Mouse (Mus musculus): ENCODE data around the gene Nek10.
"Not testable (repeated sequence)": the region's sequence is repeated elsewhere in the genome, so short reads cannot be mapped to it uniquely, and the experiment has no call there.

Gene Nek10

DNA sequence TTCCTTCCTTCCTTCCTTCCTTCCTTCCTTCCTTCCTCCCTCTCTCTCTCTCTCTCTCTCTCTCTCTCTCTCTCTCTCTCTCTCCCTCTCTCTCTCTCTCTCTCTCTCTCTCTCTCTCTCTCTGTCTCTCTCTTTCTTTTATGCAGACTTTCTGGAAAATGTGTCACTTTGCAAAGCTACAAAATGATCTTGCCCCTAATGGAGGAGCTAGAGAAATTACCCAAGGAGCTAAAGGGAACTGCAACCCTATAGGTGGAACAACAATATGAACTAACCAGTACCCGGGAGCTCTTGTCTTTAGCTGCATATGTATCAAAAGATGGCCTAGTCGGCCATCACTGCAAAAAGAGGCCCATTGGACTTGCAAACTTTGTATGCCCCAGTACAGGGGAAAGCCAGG lies at the start of gene Nek10:
TSS of gene Nek10 (plus strand) at position 301 of the 400 bp plus-strand sequence.
- H3K27me3 ChIP-seq (ENCODE audit: control insufficient read depth, insufficient read depth, low read length, poor library complexity, severe bottlenecking); H3K36me3 ChIP-seq (ENCODE audit: control insufficient read depth, insufficient read depth, low read length, poor library complexity, severe bottlenecking); DNase-seq (ENCODE audit: low read depth, low spot score): not testable (repeated sequence)

DNA sequence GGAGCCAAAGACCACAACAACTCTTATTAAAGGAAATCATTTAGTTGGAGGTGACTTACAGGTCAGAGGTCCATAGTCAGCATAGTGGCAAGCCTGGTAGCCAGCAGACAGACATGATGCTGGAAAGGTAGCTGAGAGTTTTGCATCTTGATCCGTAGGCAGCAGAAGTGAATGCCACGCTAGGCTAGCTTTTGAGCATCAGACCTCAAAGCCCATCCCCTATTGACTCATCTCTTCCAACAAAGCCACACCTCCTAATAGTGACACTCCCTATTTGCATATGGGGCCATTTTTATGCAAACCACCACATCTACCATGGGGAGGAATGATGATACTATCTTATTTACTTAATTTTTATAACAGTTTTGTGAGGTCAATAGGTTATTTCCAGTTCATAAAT lies 22.0 kb upstream of the Nek10 start:
- Histone ChIP-seq H3K27me3 (ENCODE audit: control insufficient read depth, insufficient read depth, low read length, poor library complexity, severe bottlenecking) (no peaks in the 10 kb centered on the region), H3K36me3 (ENCODE audit: control insufficient read depth, insufficient read depth, low read length, poor library complexity, severe bottlenecking) (no peaks in the 10 kb centered on the region; the same call in 1 of the 2 replicates)
- peak; percentile 30 for DNase-seq (ENCODE audit: low read depth, low spot score)

DNA sequence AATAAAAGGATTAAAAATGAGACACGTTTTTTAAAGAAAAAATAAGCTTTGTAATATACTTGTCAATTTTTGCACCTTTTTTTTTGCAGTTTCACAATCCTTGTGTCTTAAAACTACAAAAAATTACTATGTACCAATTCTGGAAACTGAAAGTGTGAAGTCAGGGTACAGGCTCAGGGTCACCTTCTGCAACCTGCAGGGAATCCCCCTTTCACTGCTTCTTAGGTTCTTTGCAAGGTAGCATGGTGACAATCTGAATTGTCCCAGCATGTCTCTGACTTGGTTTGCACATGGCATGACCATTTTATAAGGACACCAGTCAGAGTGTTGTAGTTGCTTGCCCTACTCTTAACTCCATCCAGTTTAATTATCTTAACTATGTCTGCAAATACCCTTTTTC lies 19.0 kb upstream of the Nek10 start:
- no peaks in the 10 kb centered on the region for H3K27me3 ChIP-seq (ENCODE audit: control insufficient read depth, insufficient read depth, low read length, poor library complexity, severe bottlenecking)
- DNase-seq (ENCODE audit: low read depth, low spot score): no peak
- peaks cover 4% of the 10 kb centered on the region for H3K36me3 ChIP-seq (ENCODE audit: control insufficient read depth, insufficient read depth, low read length, poor library complexity, severe bottlenecking)

DNA sequence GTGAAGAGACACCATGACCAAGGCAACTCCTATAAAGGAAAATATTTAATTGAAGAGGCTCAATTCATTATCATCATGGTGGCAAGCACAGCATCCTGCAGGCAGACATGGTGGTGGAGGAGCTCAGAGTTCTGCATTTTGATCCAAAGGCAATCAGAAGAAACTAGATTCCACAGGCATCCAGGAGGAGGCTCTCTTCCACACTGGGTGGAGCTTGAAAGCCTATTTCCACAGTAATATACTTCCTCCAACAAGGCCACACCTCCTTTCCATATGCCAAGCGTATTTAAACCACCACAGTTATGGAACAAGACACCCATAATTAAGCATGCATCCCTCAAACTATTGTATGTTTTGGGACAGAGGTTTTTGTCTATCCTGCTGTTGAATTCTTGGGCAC lies 16.2 kb upstream of the Nek10 start:
- no peak for DNase-seq (ENCODE audit: low read depth, low spot score)
- no peaks in the 10 kb centered on the region for H3K27me3 ChIP-seq (ENCODE audit: control insufficient read depth, insufficient read depth, low read length, poor library complexity, severe bottlenecking)
- peaks cover 14% of the 10 kb centered on the region for H3K36me3 ChIP-seq (ENCODE audit: control insufficient read depth, insufficient read depth, low read length, poor library complexity, severe bottlenecking)

DNA sequence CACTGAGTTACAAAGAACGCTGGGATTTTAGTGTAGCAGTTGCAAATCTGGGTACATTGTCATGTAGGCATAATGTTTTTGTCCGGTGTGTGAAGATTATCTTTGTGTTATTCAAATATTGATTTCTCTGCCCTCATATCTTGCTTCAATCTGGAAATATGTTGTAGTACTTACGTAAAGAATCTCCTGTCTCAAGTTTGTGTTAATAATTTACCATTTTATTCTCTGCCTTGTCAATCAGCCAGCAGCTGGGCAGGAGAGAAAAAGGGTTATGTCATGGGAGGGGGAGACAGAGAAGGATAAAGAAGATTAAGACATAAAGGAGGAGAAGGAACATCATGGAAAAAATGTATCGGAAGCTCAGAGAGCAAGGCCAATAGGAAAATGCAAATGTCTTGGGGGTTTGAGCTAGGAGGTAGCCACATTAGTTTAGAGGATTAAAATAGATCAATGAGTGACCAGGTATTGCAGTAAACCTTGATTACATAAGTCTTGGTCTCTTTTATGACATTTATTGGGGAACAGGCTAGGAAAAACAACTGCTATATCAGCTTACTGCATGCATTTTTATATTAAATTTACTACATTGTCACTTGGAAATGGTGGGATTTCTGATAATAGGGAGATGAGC lies 13.3 kb upstream of the Nek10 start:
- peaks cover 14% of the 10 kb centered on the region for H3K36me3 ChIP-seq (ENCODE audit: control insufficient read depth, insufficient read depth, low read length, poor library complexity, severe bottlenecking)
- no peak for DNase-seq (ENCODE audit: low read depth, low spot score)
- H3K27me3 ChIP-seq (ENCODE audit: control insufficient read depth, insufficient read depth, low read length, poor library complexity, severe bottlenecking): no peaks in the 10 kb centered on the region

DNA sequence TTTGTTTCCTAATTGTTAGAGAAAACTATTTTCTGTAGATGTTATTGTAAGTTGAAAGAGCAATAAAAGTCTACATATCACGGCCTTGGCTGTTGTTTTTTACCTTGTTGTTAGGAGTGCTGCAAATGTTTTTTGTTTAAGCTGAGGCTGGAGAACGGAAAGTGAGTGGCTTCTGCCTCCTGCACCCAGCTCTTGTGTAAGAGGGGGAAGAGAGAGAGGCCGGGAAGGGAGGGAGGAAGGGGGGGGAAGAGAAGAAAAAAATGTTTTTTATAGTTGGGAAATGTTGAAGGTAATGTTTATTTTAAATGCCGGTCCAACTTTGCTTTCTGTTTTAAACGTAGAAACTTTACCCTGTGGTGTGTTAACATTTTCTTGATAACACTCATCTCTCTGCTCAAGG lies 3.4 kb upstream of the Nek10 start:
- DNase-seq (ENCODE audit: low read depth, low spot score): no peak
- Histone ChIP-seq H3K27me3 (ENCODE audit: control insufficient read depth, insufficient read depth, low read length, poor library complexity, severe bottlenecking) (no peaks in the 10 kb centered on the region), H3K36me3 (ENCODE audit: control insufficient read depth, insufficient read depth, low read length, poor library complexity, severe bottlenecking) (no peaks in the 10 kb centered on the region; the same call in 1 of the 2 replicates)

DNA sequence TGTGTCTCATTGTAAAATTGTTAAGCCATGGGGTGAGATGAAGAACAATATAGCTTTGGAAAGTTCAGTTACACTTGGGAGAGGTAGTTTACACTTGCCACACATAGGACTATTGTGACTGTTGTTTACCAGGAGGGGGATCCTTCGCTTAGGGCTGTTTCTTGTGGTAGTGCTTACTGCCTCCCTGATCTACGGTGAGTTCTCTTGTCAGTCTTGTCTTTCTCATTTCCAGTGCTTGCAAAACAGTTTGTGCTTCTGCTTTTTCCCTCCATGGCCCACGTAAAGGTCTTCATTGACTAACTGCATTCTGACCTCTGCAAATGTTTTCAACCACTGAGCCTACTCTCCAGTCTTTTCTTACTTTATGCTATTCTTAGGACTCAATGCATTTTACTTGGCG lies 2.9 kb upstream of the Nek10 start:
- Histone ChIP-seq H3K36me3 (ENCODE audit: control insufficient read depth, insufficient read depth, low read length, poor library complexity, severe bottlenecking) (no peaks in the 10 kb centered on the region), H3K27me3 (ENCODE audit: control insufficient read depth, insufficient read depth, low read length, poor library complexity, severe bottlenecking) (no peaks in the 10 kb centered on the region)
- no peak for DNase-seq (ENCODE audit: low read depth, low spot score)

DNA sequence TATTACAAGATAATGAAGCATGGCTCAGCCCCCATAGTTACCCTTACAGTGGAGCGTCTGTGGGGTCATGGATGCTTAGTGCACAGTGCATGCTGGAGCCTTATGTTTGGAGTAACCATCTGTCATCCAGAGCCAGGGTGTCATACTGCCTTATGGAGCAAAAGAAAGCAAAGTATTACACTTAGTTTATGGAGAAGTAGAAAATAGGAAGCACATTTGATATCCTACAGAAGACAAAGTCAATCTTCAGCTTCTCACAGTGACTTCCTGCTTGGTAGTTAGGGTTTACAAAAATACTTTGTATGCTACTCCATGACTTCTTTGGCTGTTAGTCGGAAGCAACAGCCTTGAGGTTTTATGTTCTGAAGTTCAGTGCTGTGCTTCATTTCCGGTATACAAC lies 2.4 kb upstream of the Nek10 start:
- no peaks in the 10 kb centered on the region for H3K27me3 ChIP-seq (ENCODE audit: control insufficient read depth, insufficient read depth, low read length, poor library complexity, severe bottlenecking)
- no peak for DNase-seq (ENCODE audit: low read depth, low spot score)

DNA sequence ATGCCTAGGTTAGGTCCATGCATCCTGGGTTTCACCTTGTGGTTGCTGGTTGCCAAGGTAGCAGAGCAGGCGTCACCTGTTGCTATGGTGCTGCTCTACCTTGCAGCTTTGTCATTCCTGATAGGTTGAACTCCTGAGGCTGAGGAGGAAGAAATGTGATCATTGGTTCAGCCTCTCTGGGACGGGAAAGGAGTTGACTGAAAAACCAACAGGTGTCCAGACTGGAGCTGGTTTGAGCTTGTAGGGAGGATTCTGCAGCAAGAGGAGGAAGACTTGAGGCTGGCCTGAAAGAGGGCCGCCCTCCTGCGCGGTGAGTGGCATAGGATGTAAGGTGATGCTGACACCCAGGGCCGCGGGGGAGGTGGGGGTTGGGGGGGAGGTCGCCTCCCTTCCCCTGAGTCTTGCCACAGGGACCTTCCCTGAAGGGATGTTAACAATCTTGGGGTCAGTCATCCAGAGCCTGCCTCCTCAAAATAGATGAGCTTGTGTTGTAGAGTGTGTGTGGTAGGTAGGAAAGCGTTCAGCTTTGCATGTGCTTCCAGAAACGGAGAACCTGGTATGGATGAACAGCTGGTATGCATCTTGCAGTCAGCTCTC lies 804 bp downstream of the Nek10 start:
- H3K27me3 ChIP-seq (ENCODE audit: control insufficient read depth, insufficient read depth, low read length, poor library complexity, severe bottlenecking): no peaks in the 10 kb centered on the region
- no peak for DNase-seq (ENCODE audit: low read depth, low spot score)
- H3K36me3 ChIP-seq (ENCODE audit: control insufficient read depth, insufficient read depth, low read length, poor library complexity, severe bottlenecking): no peaks in the 10 kb centered on the region

More for the DNA sequence above, 2.4 kb upstream of the Nek10 start:
- no peaks in the 10 kb centered on the region for H3K36me3 ChIP-seq (ENCODE audit: control insufficient read depth, insufficient read depth, low read length, poor library complexity, severe bottlenecking)

DNA sequence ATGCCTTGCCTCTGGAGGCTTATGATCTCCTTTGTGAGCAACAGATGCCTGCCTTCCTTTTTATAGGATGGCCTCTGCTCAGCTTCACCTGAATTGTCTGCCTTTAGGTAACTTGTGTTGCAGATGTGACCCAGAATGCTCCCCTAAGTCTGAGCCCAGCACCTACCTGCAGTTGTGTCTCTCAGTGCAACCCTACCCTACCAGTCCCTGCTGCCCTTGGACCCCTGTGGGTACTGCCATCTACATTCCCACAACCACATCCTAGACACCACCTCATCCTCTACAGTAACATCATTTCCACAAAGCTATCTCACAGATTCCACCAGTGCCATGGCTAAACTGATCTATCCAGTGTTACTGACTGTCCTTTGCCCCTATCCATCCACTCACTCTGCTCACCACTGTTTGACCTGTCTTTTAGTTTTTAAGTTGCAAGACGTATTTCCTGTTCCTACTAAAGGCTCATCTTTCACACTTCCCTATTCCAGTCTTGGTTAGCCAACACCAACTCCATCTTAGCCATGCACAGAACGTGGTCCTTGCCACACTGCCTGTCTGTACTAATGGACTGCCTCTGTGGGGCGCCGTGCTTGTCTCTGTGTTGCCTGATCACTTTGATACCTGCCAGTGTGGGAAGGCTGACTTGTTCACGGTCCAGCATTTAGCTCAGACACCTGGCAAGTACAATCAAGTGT lies 1.4 kb downstream of the Nek10 start:
- no peaks in the 10 kb centered on the region for H3K27me3 ChIP-seq (ENCODE audit: control insufficient read depth, insufficient read depth, low read length, poor library complexity, severe bottlenecking)
- H3K36me3 ChIP-seq (ENCODE audit: control insufficient read depth, insufficient read depth, low read length, poor library complexity, severe bottlenecking): no peaks in the 10 kb centered on the region
- no peak for DNase-seq (ENCODE audit: low read depth, low spot score)

DNA sequence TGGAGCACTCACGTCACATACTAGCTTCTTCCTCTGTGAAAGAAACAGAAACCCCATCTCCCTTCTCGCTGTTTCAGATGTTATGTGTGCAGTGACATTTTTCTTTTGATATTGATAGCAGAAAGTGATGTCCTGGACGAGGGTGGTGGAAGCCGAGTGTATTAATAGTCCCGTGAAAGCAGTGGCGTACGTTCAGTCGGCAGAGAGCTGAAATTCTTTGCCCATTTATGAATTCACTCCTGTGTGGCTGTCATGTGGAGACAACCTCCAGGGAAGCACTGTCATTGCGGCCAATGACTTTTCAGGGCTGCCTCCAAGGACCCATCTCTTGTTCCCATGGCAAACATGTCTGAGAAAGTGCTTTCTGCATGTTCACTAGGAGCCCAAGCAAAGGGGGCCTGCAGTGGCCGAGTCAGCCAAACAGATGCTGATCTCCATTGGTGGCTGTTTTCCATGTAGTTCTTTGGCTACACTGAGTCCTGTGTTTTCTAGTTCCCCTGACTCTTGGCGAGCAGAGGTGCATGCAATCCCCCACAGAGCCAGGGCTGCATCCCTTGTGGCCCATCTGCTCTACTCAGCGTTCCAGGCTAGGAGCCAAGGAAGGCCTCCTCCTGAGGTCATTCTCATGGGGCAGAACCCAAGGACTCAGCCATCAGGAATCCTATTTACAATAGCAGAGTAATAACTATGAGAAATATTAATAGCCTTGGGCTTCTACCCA lies 29.5 kb downstream of the Nek10 start:
- Histone ChIP-seq H3K27me3 (ENCODE audit: control insufficient read depth, insufficient read depth, low read length, poor library complexity, severe bottlenecking) (no peaks in the 10 kb centered on the region), H3K36me3 (ENCODE audit: control insufficient read depth, insufficient read depth, low read length, poor library complexity, severe bottlenecking) (no peaks in the 10 kb centered on the region)
- DNase-seq (ENCODE audit: low read depth, low spot score): no peak

DNA sequence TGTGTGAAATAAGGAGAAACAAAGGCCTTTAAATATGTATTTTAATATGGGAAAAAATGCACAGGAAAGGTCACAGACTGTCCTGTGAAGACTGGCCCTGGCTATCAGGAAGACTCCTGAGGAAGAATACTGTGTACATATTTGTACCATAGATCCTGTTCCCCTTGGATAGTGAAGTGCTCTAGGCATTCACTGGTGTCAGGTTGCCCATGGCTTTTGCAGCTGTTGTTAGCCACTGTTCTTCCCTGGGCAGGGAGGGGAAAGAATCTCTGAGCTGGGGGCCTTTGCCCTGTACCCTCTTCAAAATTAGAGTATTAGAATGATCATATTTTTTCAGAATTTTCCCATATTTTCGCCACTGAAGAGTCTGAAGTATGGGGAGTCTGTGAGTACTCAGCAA lies 30.3 kb downstream of the Nek10 start:
- H3K27me3 ChIP-seq (ENCODE audit: control insufficient read depth, insufficient read depth, low read length, poor library complexity, severe bottlenecking): no peaks in the 10 kb centered on the region
- no peak for DNase-seq (ENCODE audit: low read depth, low spot score)
- H3K36me3 ChIP-seq (ENCODE audit: control insufficient read depth, insufficient read depth, low read length, poor library complexity, severe bottlenecking): no peaks in the 10 kb centered on the region

DNA sequence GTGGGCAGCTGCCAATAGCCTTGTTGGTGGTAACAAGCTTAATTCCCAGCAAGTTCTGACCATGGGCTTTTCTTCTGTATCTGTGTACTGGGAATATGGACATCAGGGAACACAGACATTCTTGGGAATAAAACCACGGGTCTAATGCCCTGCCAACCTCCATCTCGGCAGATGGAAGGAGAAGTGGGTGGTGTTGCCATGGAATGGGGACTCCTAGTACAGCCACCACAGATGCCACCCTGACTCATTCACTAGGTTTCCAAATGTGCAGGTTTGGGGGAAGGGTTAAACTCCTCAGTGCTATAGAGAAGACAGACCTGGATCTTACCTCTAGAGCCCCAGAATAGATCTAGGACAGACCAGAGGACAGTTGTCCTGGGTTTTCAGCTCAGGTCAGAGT lies 31.1 kb downstream of the Nek10 start:
- no peak for DNase-seq (ENCODE audit: low read depth, low spot score)
- H3K27me3 ChIP-seq (ENCODE audit: control insufficient read depth, insufficient read depth, low read length, poor library complexity, severe bottlenecking): no peaks in the 10 kb centered on the region

DNA sequence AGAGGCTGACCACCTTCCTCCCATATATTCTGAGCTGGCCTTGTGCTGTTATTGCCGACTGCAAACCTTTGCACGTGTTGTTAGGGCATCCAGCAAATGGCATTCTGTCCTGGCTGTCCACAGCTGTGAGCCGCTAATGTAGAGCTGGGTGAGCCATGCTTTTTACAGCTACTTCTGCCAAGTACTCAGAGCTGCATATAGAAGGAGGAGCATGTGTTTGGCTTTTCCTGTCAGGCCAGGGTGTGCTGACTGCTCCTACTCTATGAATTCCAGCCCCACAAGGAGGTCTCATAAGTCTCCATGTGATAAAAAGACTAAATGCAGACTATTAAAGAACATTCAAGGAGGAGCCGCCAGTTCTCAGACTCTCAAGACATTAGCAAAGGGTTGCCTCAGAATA lies 34.4 kb downstream of the Nek10 start:
- H3K36me3 ChIP-seq (ENCODE audit: control insufficient read depth, insufficient read depth, low read length, poor library complexity, severe bottlenecking): no peaks in the 10 kb centered on the region
- DNase-seq (ENCODE audit: low read depth, low spot score): no peak
- H3K27me3 ChIP-seq (ENCODE audit: control insufficient read depth, insufficient read depth, low read length, poor library complexity, severe bottlenecking): no peaks in the 10 kb centered on the region

More for the DNA sequence above, 31.1 kb downstream of the Nek10 start:
- H3K36me3 ChIP-seq (ENCODE audit: control insufficient read depth, insufficient read depth, low read length, poor library complexity, severe bottlenecking): no peaks in the 10 kb centered on the region

DNA sequence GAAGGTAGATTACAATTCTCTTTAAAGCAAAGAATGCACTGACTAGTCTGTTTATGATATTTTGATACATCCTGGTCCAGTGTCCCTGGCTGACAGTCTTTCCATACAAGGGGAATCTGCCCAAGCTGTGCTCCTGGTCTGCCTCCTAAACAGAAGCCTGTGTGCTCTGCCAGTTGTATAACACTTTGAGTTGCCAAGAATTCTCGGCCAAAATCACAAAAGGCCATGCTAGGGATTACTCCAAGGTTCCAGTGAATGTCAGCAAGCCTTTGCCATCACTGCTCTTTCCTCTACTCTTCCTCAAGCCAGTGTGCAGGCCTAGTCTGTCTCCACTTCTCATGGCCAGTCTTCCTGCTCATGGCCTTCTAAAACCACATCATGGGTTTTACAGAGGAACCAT lies 34.9 kb downstream of the Nek10 start:
- DNase-seq (ENCODE audit: low read depth, low spot score): no peak
- no peaks in the 10 kb centered on the region for H3K27me3 ChIP-seq (ENCODE audit: control insufficient read depth, insufficient read depth, low read length, poor library complexity, severe bottlenecking)
- no peaks in the 10 kb centered on the region for H3K36me3 ChIP-seq (ENCODE audit: control insufficient read depth, insufficient read depth, low read length, poor library complexity, severe bottlenecking)
